Mouse (Mus musculus) cortical plate, adult 2 months (tissue): ENCODE data around the gene Olfr161.
"Not testable (repeated sequence)": the region's sequence is repeated elsewhere in the genome, so short reads cannot be mapped to it uniquely, and the experiment has no call there.

Source experiments
- CTCF ChIP-seq: fragments of 200-500 bp; IDR thresholded peaks from 2 replicates; pipeline ENCODE4 v1.5.1; 2011; ENCODE audit warnings: mild to moderate bottlenecking, control low read depth, low read length; ENCODE audit not compliant: insufficient read depth; ENCODE audit errors: extremely low read depth
- POLR2A ChIP-seq: fragments of 200-500 bp; IDR thresholded peaks from 2 replicates; pipeline ENCODE4 v1.6.1; 2011; ENCODE audit warnings: mild to moderate bottlenecking, low read length, control low read depth; ENCODE audit not compliant: insufficient read depth; ENCODE audit errors: extremely low read depth

GRCm38 (mm10) chr16:3577658-3578057 lies 13.2 kb upstream of the Olfr161 start:
- not testable (repeated sequence) for TF ChIP-seq CTCF, POLR2A
